Mouse (Mus musculus) C2C12 (cell line): ENCODE measurements around the gene Gm21964.

Source experiments
- CEBPB ChIP-seq: IDR thresholded peaks from one replicate; pipeline ENCODE4 v1.6.1; 2011; ENCODE audit warnings: low read depth, mild to moderate bottlenecking, control low read depth, moderate library complexity
- CTCF ChIP-seq: IDR thresholded peaks from one replicate; pipeline ENCODE4 v1.5.1; 2011; ENCODE audit not compliant: control insufficient read depth, insufficient read depth, insufficient read length
- FOSL1 ChIP-seq: IDR thresholded peaks from one replicate; pipeline ENCODE4 v1.8.0; 2011; ENCODE audit warnings: mild to moderate bottlenecking, low read length; ENCODE audit not compliant: poor library complexity, insufficient read depth, severe bottlenecking
- MAX ChIP-seq: IDR thresholded peaks from one replicate; pipeline ENCODE4 v1.6.1; 2011; ENCODE audit warnings: mild to moderate bottlenecking, control low read depth
- MYOD1 ChIP-seq: IDR thresholded peaks from one replicate; pipeline ENCODE4 v1.6.1; 2011; ENCODE audit warnings: low read depth; ENCODE audit not compliant: control insufficient read depth, insufficient read length
- MYOG ChIP-seq: IDR thresholded peaks from one replicate; pipeline ENCODE4 v1.6.1; 2011; ENCODE audit not compliant: control insufficient read depth, insufficient read length; ENCODE audit errors: extremely low read depth
- USF1 ChIP-seq: IDR thresholded peaks from one replicate; pipeline ENCODE4 v1.6.1; 2011; ENCODE audit warnings: low read depth, mild to moderate bottlenecking, control low read depth, moderate library complexity

DNA sequence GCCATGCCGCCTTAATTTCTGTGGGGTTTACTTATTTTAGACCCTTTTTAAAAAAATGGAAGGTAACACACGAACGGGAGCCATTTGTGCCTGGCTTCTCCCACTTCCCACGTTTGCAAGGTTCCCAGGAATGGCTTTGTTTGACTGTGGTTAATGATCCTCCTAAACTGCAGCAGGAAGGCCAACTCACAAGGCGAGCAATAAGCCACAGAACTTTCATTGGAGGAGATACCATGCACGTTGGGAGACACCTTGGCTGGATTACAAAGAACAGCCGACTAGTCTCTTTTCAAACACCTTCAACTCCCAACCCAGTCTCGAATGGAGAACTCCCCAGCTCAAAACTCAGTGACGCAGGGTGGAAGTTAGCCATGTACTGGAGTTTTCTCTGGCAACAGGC lies 36.8 kb upstream of the Gm21964 start:
- TF ChIP-seq CTCF (no peak), USF1 (no peak), MYOG (no peak), MAX (no peak), FOSL1 (no peak), CEBPB (no peak), MYOD1 (no peak)
